Mouse (Mus musculus) c-Kit-positive CD71-positive TER-119-negative erythroid progenitor cells, embryonic 14.5 days (primary cell): Measurements from ENCODE around the gene Filip1.

Experiments
- DNase-seq: peaks from one replicate; pipeline ENCODE4 v3.0.0-alpha.2; 2013; ENCODE audit warnings: low read depth

Filip1 gene

GRCm38 (mm10) chr9:79979274-79979673, 33.4 kb downstream of the Filip1 start:
- DNase-seq, result no peak

GRCm38 (mm10) chr9:79978228-79979024, 34.2 kb downstream of the Filip1 start:
- DNase-seq, result no peak

GRCm38 (mm10) chr9:79977549-79977971, 35.1 kb downstream of the Filip1 start:
- DNase-seq, result no peak

DNA sequence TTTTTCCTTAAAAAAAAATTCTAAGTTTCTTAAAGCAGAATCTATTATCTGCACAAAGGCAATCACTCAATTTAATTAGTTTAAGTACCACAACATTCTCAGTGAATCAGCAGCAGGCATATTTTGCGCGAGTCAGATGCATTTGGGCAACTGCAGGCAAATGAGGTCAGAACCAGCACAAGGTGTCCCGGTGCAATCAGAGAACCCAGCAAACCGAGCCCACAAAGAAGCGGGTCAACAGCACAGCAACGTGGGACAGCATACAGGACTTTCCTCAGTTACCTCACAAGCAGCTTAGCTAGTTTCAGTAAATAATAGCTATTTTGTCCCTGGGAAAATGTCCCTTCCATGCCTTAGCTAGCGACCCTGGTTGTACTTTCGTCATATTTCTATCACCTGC, 35.9 kb downstream of the Filip1 start:
- no peak for DNase-seq

DNA sequence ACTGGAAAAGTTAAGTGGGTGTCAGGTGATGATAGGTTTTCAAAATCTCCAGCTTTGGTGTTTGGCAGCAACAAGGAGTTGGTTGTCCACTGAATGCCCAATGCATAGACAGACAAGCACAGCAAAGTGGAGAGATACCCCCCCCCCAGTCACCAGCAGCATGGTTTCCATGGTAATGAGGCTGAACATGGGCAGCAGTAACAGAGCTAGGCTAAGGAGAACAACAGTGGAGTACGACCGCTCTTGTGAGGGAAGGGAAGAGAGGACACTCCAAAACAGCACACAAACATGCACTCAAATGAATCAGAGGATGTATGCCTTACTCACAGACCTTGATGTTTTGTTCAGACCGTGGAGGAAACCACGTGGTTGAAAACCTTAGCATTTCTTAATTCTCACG, 37.5 kb downstream of the Filip1 start:
- no peak for DNase-seq

DNA sequence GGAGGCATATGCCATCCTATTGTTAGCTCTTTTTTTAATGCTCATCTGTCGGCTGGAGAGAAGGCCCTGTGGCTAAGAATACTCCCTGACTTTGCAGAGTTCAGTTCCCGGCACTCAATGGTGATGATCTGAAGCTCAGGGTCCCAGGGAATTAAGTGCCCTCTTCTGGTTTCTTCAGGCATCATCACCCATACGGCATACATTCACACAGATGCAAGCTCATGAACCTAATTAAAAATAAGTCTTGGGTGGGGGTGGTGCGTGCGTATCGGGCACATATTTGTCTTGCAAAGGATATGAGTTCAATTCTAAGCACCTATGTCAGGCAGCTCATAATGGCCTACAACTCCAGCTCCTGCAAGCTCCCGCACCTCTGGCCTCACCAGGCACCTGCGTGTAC, 39.1 kb downstream of the Filip1 start:
- no peak for DNase-seq

DNA sequence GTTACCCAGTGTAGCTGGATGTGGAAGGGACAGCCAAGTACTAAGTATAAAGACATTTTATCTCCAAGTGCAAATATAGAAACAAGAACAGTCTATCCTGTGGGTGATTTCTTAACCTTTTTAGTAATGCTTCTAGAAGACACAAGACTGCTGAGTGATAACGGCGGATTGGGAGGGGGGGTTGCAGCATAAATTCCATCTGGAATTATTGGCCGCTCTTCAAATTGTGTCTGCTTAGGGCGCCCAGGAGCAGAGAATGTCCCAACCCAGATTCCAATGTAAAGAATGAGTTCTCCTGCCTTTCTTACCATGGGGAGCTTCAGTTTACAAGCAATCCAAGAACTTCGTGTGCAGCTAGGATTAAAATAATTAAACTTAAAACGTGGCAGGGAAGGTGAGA, 39.9 kb downstream of the Filip1 start:
- no peak for DNase-seq

- DNase-seq, result no peak
These were observed 41.0 kb downstream of the Filip1 start for GRCm38 (mm10) chr9:79971619-79972018.

GRCm38 (mm10) chr9:79970659-79971118, 42.0 kb downstream of the Filip1 start:
- no peak for DNase-seq

GRCm38 (mm10) chr9:79969544-79969943, 43.1 kb downstream of the Filip1 start:
- DNase-seq, result no peak

DNA sequence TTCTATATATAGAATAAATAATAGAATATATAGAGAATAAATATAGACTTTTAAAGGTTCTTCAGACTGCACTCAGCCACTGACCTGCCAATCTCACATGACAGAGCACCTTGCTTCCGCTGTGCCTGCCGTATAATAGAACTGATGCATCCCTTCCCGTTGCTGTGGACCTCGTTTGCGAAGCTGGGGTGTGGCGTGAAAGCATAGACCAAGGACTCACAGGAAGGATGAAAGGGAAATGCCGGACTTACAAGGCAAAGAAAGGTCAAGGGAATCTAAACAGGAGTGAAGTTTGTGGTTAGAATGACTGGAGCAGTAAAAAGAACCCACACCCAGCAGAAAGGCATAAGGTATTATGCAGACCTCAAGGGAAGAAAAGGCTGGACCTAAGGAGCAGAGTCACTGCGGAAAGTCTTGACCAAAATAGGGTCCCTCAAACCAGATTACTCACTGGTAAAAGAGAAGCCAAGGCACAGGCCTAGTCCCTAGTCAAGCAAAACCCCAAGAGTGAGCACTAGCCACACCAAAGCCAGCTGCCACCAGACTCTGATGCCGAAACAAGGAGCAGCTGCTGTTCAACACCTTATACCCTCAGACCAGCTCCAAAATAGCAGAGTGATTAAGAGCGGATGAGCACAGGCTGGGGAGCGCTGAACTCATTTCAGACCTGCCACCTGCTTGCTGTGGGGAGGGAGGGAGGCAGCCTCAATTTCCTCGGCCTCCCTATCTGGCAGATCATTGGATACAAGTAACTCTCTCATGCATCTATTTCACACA, 45.8 kb downstream of the Filip1 start:
- no peak for DNase-seq

DNA sequence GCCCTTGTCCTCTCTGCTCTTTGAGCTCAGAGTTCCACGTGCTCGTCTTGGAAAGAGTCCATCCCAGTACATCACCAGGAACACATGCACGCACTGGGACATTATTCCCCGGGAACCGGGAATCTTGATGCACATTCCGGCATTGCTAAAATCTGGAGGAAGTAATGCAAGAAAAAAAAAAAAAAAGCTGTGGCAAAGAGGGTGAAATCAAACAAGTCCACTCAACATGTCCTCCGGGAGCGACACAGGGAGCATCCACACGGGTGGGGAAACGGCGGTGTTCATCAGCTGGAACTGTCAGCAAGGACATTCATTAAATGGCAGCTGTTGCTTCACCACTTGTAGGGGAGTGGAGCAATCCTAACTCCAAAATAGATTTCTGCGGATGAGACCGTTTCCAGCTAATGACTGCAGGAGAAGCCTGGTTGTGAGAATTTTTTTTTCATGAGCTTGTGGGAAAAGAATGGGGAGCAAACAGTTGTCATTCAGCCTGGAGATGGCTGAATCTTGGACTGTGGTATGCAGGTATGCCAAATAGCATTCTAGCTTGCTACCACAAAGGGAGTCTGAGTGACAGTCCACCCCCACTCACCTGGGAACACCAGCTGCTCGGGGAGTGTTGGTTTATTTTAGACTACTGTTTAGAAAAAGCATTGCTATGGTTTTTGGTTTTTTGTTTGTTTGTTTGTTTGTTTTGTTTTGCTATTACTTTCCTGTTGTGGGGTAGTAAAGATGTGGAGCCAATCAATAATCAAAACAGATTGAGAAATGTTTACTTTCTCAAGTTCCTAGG, 46.9 kb downstream of the Filip1 start:
- DNase-seq, result no peak

GRCm38 (mm10) chr9:79965003-79965402, 47.6 kb downstream of the Filip1 start:
- no peak for DNase-seq

GRCm38 (mm10) chr9:79961630-79962285, 50.9 kb downstream of the Filip1 start:
- no peak for DNase-seq

- no peak for DNase-seq
These were observed 52.2 kb downstream of the Filip1 start for GRCm38 (mm10) chr9:79960453-79960852.

DNA sequence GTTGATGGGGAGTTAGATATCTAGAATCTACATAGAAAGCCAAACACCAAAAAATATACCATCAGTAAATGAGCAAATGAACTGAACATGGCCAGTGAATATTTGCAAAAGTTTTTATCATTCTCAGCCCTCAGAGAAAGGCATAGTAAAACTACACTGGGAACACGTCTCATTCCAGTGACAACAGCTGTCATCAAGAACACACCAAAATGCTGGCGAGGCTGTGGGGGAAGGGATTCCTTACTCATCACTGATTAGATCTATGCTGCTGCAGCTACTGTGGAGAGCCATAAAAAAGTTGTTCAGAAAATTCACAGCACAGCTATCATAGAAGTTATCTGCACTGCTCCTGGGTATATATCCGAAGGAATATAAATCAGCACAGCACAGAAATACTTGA, 54.3 kb downstream of the Filip1 start:
- DNase-seq, result no peak

- no peak for DNase-seq
These were observed 57.7 kb downstream of the Filip1 start for GRCm38 (mm10) chr9:79954944-79955343.

- no peak for DNase-seq
These were observed 60.7 kb downstream of the Filip1 start for GRCm38 (mm10) chr9:79951984-79952383.

DNA sequence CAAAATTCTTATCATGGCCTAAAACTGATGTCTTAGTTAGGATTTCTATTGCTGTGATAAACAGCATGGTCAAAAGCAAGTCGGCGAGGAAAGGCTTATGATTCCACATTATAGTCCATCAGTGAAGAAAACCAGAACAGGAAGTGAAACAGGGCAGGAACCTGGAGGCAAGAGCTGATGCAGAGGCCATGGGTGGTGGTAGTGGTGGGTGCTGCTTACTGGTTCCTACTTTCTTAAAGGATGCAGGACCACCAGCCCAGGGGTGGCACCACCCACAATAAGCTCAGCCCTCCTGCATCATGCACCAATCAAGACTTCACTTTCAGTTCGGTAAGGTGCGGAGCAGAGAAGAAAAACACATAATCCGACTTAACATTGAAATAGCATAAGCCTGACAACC, 61.3 kb downstream of the Filip1 start:
- no peak for DNase-seq

- DNase-seq, result no peak
These were observed 62.0 kb downstream of the Filip1 start for GRCm38 (mm10) chr9:79950666-79951065.

DNA sequence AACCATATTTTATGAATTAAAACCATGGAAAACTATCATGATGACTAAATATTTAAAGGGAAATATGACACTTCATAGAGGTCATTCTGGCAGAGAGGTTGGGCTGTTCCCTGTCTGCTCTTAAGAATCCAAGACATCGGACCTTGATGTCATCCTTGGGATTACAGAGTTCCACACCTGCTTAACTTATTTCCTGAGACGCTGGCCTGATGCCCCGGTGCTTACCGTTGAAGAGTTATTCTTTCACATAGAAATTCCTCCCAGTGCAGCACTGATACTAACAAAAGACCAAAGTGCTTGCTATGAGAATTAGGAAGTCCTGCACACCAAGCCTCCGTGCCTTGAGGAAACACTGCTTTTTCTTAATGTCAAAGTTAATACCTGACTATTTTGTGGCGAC, 62.6 kb downstream of the Filip1 start:
- DNase-seq, result no peak

- DNase-seq, result peak; percentile 62
These were observed 64.3 kb downstream of the Filip1 start for GRCm38 (mm10) chr9:79948376-79948775.
